Mouse (Mus musculus): ENCODE data around the gene Gas1.

The Gas1 gene

DNA sequence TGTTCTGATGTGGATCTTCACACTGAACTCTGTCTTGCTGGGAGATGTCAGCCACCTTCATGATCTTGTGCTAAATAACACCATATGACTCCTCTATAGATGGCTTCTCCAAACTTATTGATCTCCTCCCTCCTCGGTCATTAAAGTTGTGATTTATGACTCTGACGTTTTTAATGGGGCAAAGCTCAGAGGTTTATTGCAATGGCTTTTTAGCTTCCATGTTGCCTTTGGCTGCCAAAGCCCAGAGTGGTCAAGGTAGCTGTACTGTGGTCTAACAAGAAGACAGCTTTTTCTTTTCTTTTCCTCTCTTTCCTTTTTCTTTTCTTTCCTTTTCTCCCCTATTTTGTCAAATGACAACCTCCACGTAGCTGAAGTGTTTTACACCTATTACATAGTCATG is 52.1 kb downstream of the Gas1 start:
- in situ Hi-C loops (cut with MboI; ENCODE audit: low sequenced_read_pairs) = no loop called here

GRCm38 (mm10) chr13:60124456-60124855 is 52.7 kb downstream of the Gas1 start:
- in situ Hi-C loops (cut with MboI; ENCODE audit: low sequenced_read_pairs) = no loop called here

Data from CH12F3 (cell line).